Mouse (Mus musculus): ENCODE results near the gene Esp36. TPM values are rescaled to one million over a fixed set of nuclear protein-coding genes. Genes with fewer than 3 reads are reported as not detected.
"Not testable (repeated sequence)": the region's sequence is repeated elsewhere in the genome, so short reads cannot be mapped to it uniquely, and the experiment has no call there.

The Esp36 gene
- not detected in 2 replicates for polyA plus RNA-seq (2012; rRNA removed)
- not detected in 2 replicates for polyA plus RNA-seq (2014; fragmentation: Nextera tagmentation; extraction: Ambion mirVana)

GRCm38 (mm10) chr17:38420085-38420484 is at the start of gene Esp36:
Gene Esp36 (minus strand): TSS chr17:38420185.
- no peak within 1 kb of the TSS for H3K9ac ChIP-seq (ENCODE audit: low read depth, low read length, severe bottlenecking)
- H3K27me3 ChIP-seq (ENCODE audit: control insufficient read depth, insufficient read depth, low read length): no peaks in the 10 kb centered on the region
- ATAC-seq (ENCODE audit: low FRiP score, low read depth) (no peak), DNase-seq (ENCODE audit: low spot score) (no peak)
- no peaks in the 10 kb centered on the region for H3K4me1 ChIP-seq (ENCODE audit: control insufficient read depth, insufficient read depth, low read length)
- WGBS: 78% methylated on average over 2 of the region's 2 CpGs
- no peaks in the 10 kb centered on the region for H3K9me3 ChIP-seq (ENCODE audit: control insufficient read depth, low read length)
- no peak for TF ChIP-seq POLR2A (IDR thresholded peaks at IDR 0.05; ENCODE audit: borderline replicate concordance, extremely low read depth, insufficient read depth, insufficient read length)
- H3K4me2 ChIP-seq (replicated peaks; ENCODE audit: low read depth, low read length, severe bottlenecking): no peak within 1 kb of the TSS
- H3K4me3 ChIP-seq (replicated peaks; ENCODE audit: low read length): no peak within 1 kb of the TSS
- H3K36me3 ChIP-seq (ENCODE audit: control insufficient read depth, insufficient read depth, low read length): no peaks in the 10 kb centered on the region
- H3K27ac ChIP-seq (replicated peaks; ENCODE audit: low read depth, low read length): no peak within 1 kb of the TSS

- not testable (repeated sequence) for DNase-seq (ENCODE audit: low spot score); H3K36me3 ChIP-seq (ENCODE audit: control insufficient read depth, insufficient read depth, low read length); H3K4me3 ChIP-seq (replicated peaks; ENCODE audit: low read length); H3K27ac ChIP-seq (replicated peaks; ENCODE audit: low read depth, low read length); H3K9ac ChIP-seq (ENCODE audit: low read depth, low read length, severe bottlenecking); H3K4me1 ChIP-seq (ENCODE audit: control insufficient read depth, insufficient read depth, low read length); H3K9me3 ChIP-seq (ENCODE audit: control insufficient read depth, low read length); H3K4me2 ChIP-seq (replicated peaks; ENCODE audit: low read depth, low read length, severe bottlenecking); H3K27me3 ChIP-seq (ENCODE audit: control insufficient read depth, insufficient read depth, low read length); ATAC-seq (ENCODE audit: low FRiP score, low read depth)
These were observed 36.2 kb upstream of the Esp36 start for GRCm38 (mm10) chr17:38456206-38456605.

- 91% methylated on average over 2 of the region's 2 CpGs for WGBS
- Histone ChIP-seq H3K27me3 (ENCODE audit: control insufficient read depth, insufficient read depth, low read length) (no peaks in the 10 kb centered on the region), H3K9ac (ENCODE audit: low read depth, low read length, severe bottlenecking) (no peak overlapping the region), H3K36me3 (ENCODE audit: control insufficient read depth, insufficient read depth, low read length) (no peaks in the 10 kb centered on the region), H3K27ac (replicated peaks; ENCODE audit: low read depth, low read length) (no peak overlapping the region), H3K4me1 (ENCODE audit: control insufficient read depth, insufficient read depth, low read length) (no peaks in the 10 kb centered on the region), H3K4me3 (replicated peaks; ENCODE audit: low read length) (no peak overlapping the region), H3K4me2 (replicated peaks; ENCODE audit: low read depth, low read length, severe bottlenecking) (no peak overlapping the region), H3K9me3 (ENCODE audit: control insufficient read depth, low read length) (no peaks in the 10 kb centered on the region)
- no peak for DNase-seq (ENCODE audit: low spot score)
- no peak for ATAC-seq (ENCODE audit: low FRiP score, low read depth)
- TF ChIP-seq POLR2A (IDR thresholded peaks at IDR 0.05; ENCODE audit: borderline replicate concordance, extremely low read depth, insufficient read depth, insufficient read length): no peak
These were observed 30.7 kb upstream of the Esp36 start for GRCm38 (mm10) chr17:38450688-38451087.

DNA sequence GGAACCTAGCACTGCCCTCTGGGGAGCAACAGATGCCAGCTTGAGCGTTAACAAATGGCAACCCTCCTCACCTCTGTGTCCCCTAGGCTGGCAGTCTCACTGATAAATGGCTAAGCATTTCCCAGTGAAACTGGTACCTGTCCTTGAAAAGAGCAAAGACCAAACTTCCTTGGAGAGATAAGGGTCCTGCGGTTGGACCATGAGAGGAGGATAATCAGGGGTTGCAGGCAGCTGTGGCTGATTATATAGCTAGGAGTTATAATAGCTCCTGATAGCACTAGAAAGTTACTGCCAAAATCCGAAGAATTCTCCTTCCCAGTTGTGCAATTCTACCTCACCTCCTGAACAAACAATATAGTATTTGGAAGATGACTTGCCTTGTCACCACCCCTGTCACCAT is 13.8 kb downstream of the Esp36 start:
- WGBS: 73% methylated on average over 3 of the region's 3 CpGs
- H3K27ac ChIP-seq (replicated peaks; ENCODE audit: low read depth, low read length): no peak overlapping the region
- H3K36me3 ChIP-seq (ENCODE audit: control insufficient read depth, insufficient read depth, low read length): no peaks in the 10 kb centered on the region
- no peak overlapping the region for H3K4me2 ChIP-seq (replicated peaks; ENCODE audit: low read depth, low read length, severe bottlenecking)
- no peaks in the 10 kb centered on the region for H3K27me3 ChIP-seq (ENCODE audit: control insufficient read depth, insufficient read depth, low read length)
- TF ChIP-seq POLR2A (IDR thresholded peaks at IDR 0.05; ENCODE audit: borderline replicate concordance, extremely low read depth, insufficient read depth, insufficient read length): no peak
- ATAC-seq (ENCODE audit: low FRiP score, low read depth) (no peak), DNase-seq (ENCODE audit: low spot score) (no peak)
- H3K9ac ChIP-seq (ENCODE audit: low read depth, low read length, severe bottlenecking): no peak overlapping the region
- no peak overlapping the region for H3K4me3 ChIP-seq (replicated peaks; ENCODE audit: low read length)
- H3K4me1 ChIP-seq (ENCODE audit: control insufficient read depth, insufficient read depth, low read length): no peaks in the 10 kb centered on the region
- peaks cover 5% of the 10 kb centered on the region; the same call in 1 of the 2 replicates for H3K9me3 ChIP-seq (ENCODE audit: control insufficient read depth, low read length)

- Histone ChIP-seq H3K4me2 (replicated peaks; ENCODE audit: low read depth, low read length, severe bottlenecking) (no peak overlapping the region), H3K9me3 (ENCODE audit: control insufficient read depth, low read length) (no peaks in the 10 kb centered on the region), H3K27ac (replicated peaks; ENCODE audit: low read depth, low read length) (no peak overlapping the region), H3K4me3 (replicated peaks; ENCODE audit: low read length) (no peak overlapping the region), H3K9ac (ENCODE audit: low read depth, low read length, severe bottlenecking) (no peak overlapping the region), H3K36me3 (ENCODE audit: control insufficient read depth, insufficient read depth, low read length) (no peaks in the 10 kb centered on the region), H3K27me3 (ENCODE audit: control insufficient read depth, insufficient read depth, low read length) (no peaks in the 10 kb centered on the region), H3K4me1 (ENCODE audit: control insufficient read depth, insufficient read depth, low read length) (no peaks in the 10 kb centered on the region)
- DNase-seq (ENCODE audit: low spot score) (no peak), ATAC-seq (ENCODE audit: low FRiP score, low read depth) (no peak)
- TF ChIP-seq POLR2A (IDR thresholded peaks at IDR 0.05; ENCODE audit: borderline replicate concordance, extremely low read depth, insufficient read depth, insufficient read length): no peak
- WGBS: 61% methylated on average over 2 of the region's 2 CpGs
These were observed 28.2 kb downstream of the Esp36 start for GRCm38 (mm10) chr17:38391821-38392220.

Other genes with a start within 250 kb of the Esp36 start
- gene Olfr134, start 248.8 kb downstream of the Esp36 start, polyA plus RNA-seq (2012; rRNA removed): not detected in 2 replicates
- gene Olfr134, start 248.8 kb downstream of the Esp36 start, polyA plus RNA-seq (2014; fragmentation: Nextera tagmentation; extraction: Ambion mirVana): not detected in 2 replicates
- not detected in 2 replicates for gene Olfr135, start 215.8 kb downstream of the Esp36 start, polyA plus RNA-seq (2012; rRNA removed)
- not detected in 2 replicates for gene Olfr135, start 215.8 kb downstream of the Esp36 start, polyA plus RNA-seq (2014; fragmentation: Nextera tagmentation; extraction: Ambion mirVana)
- gene Olfr138, start 159.2 kb downstream of the Esp36 start, polyA plus RNA-seq (2012; rRNA removed): not detected in 2 replicates
- not detected in 2 replicates for gene Olfr138, start 159.2 kb downstream of the Esp36 start, polyA plus RNA-seq (2014; fragmentation: Nextera tagmentation; extraction: Ambion mirVana)
- gene Olfr137, start 112.6 kb downstream of the Esp36 start, polyA plus RNA-seq (2012; rRNA removed): not detected in 2 replicates
- gene Olfr137, start 112.6 kb downstream of the Esp36 start, polyA plus RNA-seq (2014; fragmentation: Nextera tagmentation; extraction: Ambion mirVana): not detected in 2 replicates
- not detected in 2 replicates for gene Olfr136, start 90.4 kb downstream of the Esp36 start, polyA plus RNA-seq (2012; rRNA removed)
- gene Olfr136, start 90.4 kb downstream of the Esp36 start, polyA plus RNA-seq (2014; fragmentation: Nextera tagmentation; extraction: Ambion mirVana): not detected in 2 replicates
- gene Esp34, start 134.0 kb upstream of the Esp36 start, polyA plus RNA-seq (2012; rRNA removed): not detected in 2 replicates
- gene Esp34, start 134.0 kb upstream of the Esp36 start, polyA plus RNA-seq (2014; fragmentation: Nextera tagmentation; extraction: Ambion mirVana): not detected in 2 replicates
- gene Esp31, start 219.3 kb upstream of the Esp36 start, polyA plus RNA-seq (2012; rRNA removed): not detected in 2 replicates
- not detected in 2 replicates for gene Esp31, start 219.3 kb upstream of the Esp36 start, polyA plus RNA-seq (2014; fragmentation: Nextera tagmentation; extraction: Ambion mirVana)

Measured in limb, embryonic 14.5 days (tissue).